Mouse (Mus musculus) bone marrow macrophage, adult 2 months (primary cell): ENCODE data around the gene Hopx.

Experiments used
- CTCF ChIP-seq: IDR thresholded peaks from 2 replicates; pipeline ENCODE4 v1.5.1; 2012; ENCODE audit warnings: low read depth, mild to moderate bottlenecking, low read length, moderate library complexity
- POLR2A ChIP-seq: IDR thresholded peaks from 2 replicates; pipeline ENCODE4 v1.6.1; 2012; ENCODE audit warnings: mild to moderate bottlenecking, low read depth, low read length, borderline replicate concordance

DNA sequence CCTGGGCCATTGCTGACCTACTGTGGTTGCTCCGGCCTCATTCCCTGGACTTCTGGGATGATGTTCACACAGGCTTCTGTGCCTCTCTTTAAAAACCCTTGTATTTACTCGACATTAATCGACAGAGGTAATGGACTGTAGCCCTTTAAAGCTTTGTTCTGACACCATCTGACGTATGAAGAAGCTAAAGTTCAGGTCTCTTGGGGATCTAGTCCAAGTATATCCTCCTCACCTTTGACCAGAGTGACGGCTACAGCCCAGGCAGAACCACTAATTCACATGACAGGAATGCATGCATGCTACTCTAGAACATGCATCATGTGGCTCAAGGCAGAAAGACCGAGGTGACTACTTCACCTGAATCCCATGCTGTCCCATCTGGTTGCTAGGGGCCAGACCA lies 14.2 kb downstream of the Hopx start:
- no peak for TF ChIP-seq POLR2A
- TF ChIP-seq CTCF, result no peak
